Comparison of ENCODE assay signal across 16 mouse cellular contexts in genomic region chr14:120256146-120256545, GRCm38 (mm10). TPM values are rescaled to one million over a fixed set of nuclear protein-coding genes. Genes with fewer than 3 reads are reported as not detected.
DNase-seq lines count a peak whose midpoint lies in the region; ATAC-seq and TF ChIP-seq lines count a peak whose summit lies in the region.
"Had no signal": no experiment of that assay in that cellular context is flagged by ENCODE, and none has a peak within 500 bp of the region (broad histone marks: within the 10 kb centered on the region; RNA-seq: fewer than 3 reads in every experiment).

No protein-coding gene starts in this region.

- CTCF ChIA-PET in Patski (lab: Charles Lee): no interaction called here

- peak; percentile 21; the same call in 1 of the 2 replicates for TF ChIP-seq CTCF in kidney, adult 2 months (conservative IDR thresholded peaks at IDR 0.05; ENCODE audit: insufficient read depth, insufficient read length, low read depth, low read length)
- TF ChIP-seq CTCF in lung, postnatal 0 days (IDR thresholded peaks at IDR 0.05): peak; percentile 47
- peak; percentile 39 for TF ChIP-seq CTCF in Patski (IDR thresholded peaks at IDR 0.05)

- no peaks in the 10 kb centered on the region for H3K4me1 ChIP-seq in kidney, adult 2 months (ENCODE audit: control insufficient read depth, insufficient read depth, low read length)
- H3K4me1 ChIP-seq in lung, postnatal 0 days (ENCODE audit: insufficient read depth, low read depth, low read length): no peaks in the 10 kb centered on the region
- peaks cover 4% of the 10 kb centered on the region; the same call in 1 of the 2 replicates for H3K4me1 ChIP-seq in stomach, embryonic 14.5 days (ENCODE audit: control insufficient read depth, insufficient read depth, low read length)
- H3K4me1 ChIP-seq: hindbrain, embryonic 13.5 days; limb, embryonic 12.5 days had no signal

- no peak overlapping the region for H3K9ac ChIP-seq in lung, postnatal 0 days (replicated peaks; ENCODE audit: low read depth)
- H3K9ac ChIP-seq in stomach, embryonic 14.5 days (replicated peaks; ENCODE audit: low read depth, low read length): no peak overlapping the region
- H3K9ac ChIP-seq: forebrain, postnatal 0 days; hindbrain, embryonic 13.5 days; limb, embryonic 12.5 days had no signal

- H3K4me3 ChIP-seq in kidney, adult 2 months (ENCODE audit: insufficient read depth, low read depth, low read length): no peak overlapping the region
- no peak overlapping the region for H3K4me3 ChIP-seq in lung, postnatal 0 days (ENCODE audit: low read depth, low read length)
- no peak overlapping the region for H3K4me3 ChIP-seq in stomach, embryonic 14.5 days (ENCODE audit: low read depth, low read length)
- H3K4me3 ChIP-seq: erythroblast, embryonic 14.5 days; hindbrain, embryonic 13.5 days; limb, embryonic 12.5 days had no signal

- no peak for TF ChIP-seq EP300 in lung, postnatal 0 days (IDR thresholded peaks at IDR 0.05)

- WGBS in kidney, adult 2 months: 95% methylated on average over 2 of the region's 2 CpGs
- WGBS in lung, postnatal 0 days: 91% methylated on average over 2 of the region's 2 CpGs
- WGBS in stomach, embryonic 14.5 days: 66% methylated on average over 2 of the region's 2 CpGs

- no peak overlapping the region for H3K27ac ChIP-seq in kidney, adult 2 months (ENCODE audit: insufficient read depth, low read depth, low read length)
- no peak overlapping the region for H3K27ac ChIP-seq in lung, postnatal 0 days (ENCODE audit: low read length)
- H3K27ac ChIP-seq in stomach, embryonic 14.5 days (ENCODE audit: low read length): peak overlapping the region; percentile 34
- H3K27ac ChIP-seq: hindbrain, embryonic 13.5 days; limb, embryonic 12.5 days had no signal

- no peak overlapping the region for H3K4me2 ChIP-seq in lung, postnatal 0 days (replicated peaks; ENCODE audit: low read depth, low read length)
- H3K4me2 ChIP-seq in stomach, embryonic 14.5 days (replicated peaks; ENCODE audit: low read depth, low read length): no peak overlapping the region
- H3K4me2 ChIP-seq: hindbrain, embryonic 13.5 days; limb, embryonic 12.5 days had no signal

- no peaks in the 10 kb centered on the region for H3K9me3 ChIP-seq in lung, postnatal 0 days (ENCODE audit: low read length)
- no peaks in the 10 kb centered on the region for H3K9me3 ChIP-seq in stomach, embryonic 14.5 days (ENCODE audit: control insufficient read depth, low read depth, low read length)
- H3K9me3 ChIP-seq: hindbrain, embryonic 13.5 days had no signal

- no peaks in the 10 kb centered on the region for H3K36me3 ChIP-seq in kidney, adult 2 months (ENCODE audit: control insufficient read depth, insufficient read depth, low read length)
- H3K36me3 ChIP-seq in lung, postnatal 0 days (ENCODE audit: insufficient read depth, low read length): no peaks in the 10 kb centered on the region
- H3K36me3 ChIP-seq in stomach, embryonic 14.5 days (ENCODE audit: control insufficient read depth, insufficient read depth, low read length): no peaks in the 10 kb centered on the region
- H3K36me3 ChIP-seq: hindbrain, embryonic 13.5 days; limb, embryonic 12.5 days had no signal

- H3K27me3 ChIP-seq in kidney, adult 2 months (replicated peaks; ENCODE audit: control insufficient read depth, insufficient read depth, low read length): no peaks in the 10 kb centered on the region
- no peaks in the 10 kb centered on the region for H3K27me3 ChIP-seq in lung, postnatal 0 days (replicated peaks; ENCODE audit: insufficient read depth, low read length)
- H3K27me3 ChIP-seq in Patski: no peaks in the 10 kb centered on the region
- H3K27me3 ChIP-seq in stomach, embryonic 14.5 days (ENCODE audit: control insufficient read depth, insufficient read depth, low read length): no peaks in the 10 kb centered on the region
- H3K27me3 ChIP-seq: CH12.LX; hindbrain, embryonic 13.5 days; limb, embryonic 12.5 days had no signal

- no peak for ATAC-seq in lung, postnatal 0 days
- ATAC-seq in Patski: no peak
- ATAC-seq in stomach, embryonic 14.5 days (ENCODE audit: insufficient number of reproducible peaks, insufficient read depth, low FRiP score, low read depth): no peak
- ATAC-seq: forebrain, postnatal 0 days had no signal

- DNase-seq in kidney, adult 2 months: no peak
- no peak for DNase-seq in kidney, postnatal 36 days
- DNase-seq in lung, postnatal 0 days (ENCODE audit: low spot score): no peak
- DNase-seq in lung, postnatal 25 days (ENCODE audit: low spot score): no peak
- no peak for DNase-seq in Patski (ENCODE audit: low read depth, low spot score)
- DNase-seq in right cerebral cortex, postnatal 25 days: no peak
- DNase-seq: cerebellum, adult 11-12 months; forebrain, postnatal 0 days; gastrocnemius, postnatal 14 days; right cerebral cortex, postnatal 14 days; thymus, postnatal 25 days had no signal

- POLR2A ChIA-PET in Patski (lab: Charles Lee): no interaction called here

- in situ Hi-C loops in Patski (cut with MboI; ENCODE audit: low pct_unique_long_range_greater_than_20kb): loop anchor here (25.0 kb wide), 1 partner anchor 406 kb away; no protein-coding TSS in a partner anchor

- TF ChIP-seq POLR2A in kidney, adult 2 months (IDR thresholded peaks at IDR 0.05; ENCODE audit: low read depth, low read length): no peak

RNA-seq across cellular contexts. Expression of gene Mbnl2, which starts 19.3 kb away (rescaled TPM):
- polyA plus RNA-seq in kidney, adult 2 months (2012; rRNA removed): 50.0 and 53.9 TPM in 2 replicates
- 171 and 176 TPM in 2 replicates for polyA plus RNA-seq in lung, postnatal 0 days (2015; fragmentation: Nextera tagmentation; extraction: Ambion mirVana)
- polyA plus RNA-seq in Patski (2021): 132 TPM
- polyA plus RNA-seq in stomach, embryonic 14.5 days (2014; fragmentation: Nextera tagmentation; extraction: Ambion mirVana): 119 and 134 TPM in 2 replicates
